Mouse (Mus musculus) heart, postnatal 0 days (tissue): ENCODE results near the gene Slf2. TPM values are rescaled to one million over a fixed set of nuclear protein-coding genes. Genes with fewer than 3 reads are reported as not detected.

Experiments
- ATAC-seq: fragments of 200-750 bp; cut with Nextera tagmentation; 2 replicates; pipeline ENCODE4 v1.8.0; 2017; ENCODE audit warnings: low read depth, moderate number of reproducible peaks, moderate library complexity; ENCODE audit not compliant: insufficient read depth
- DNase-seq: peaks from one replicate; pipeline ENCODE4 v3.0.0-alpha.2; 2016; ENCODE audit warnings: low spot score
- H3K27ac ChIP-seq: fragments of 300-500 bp; sonication (generic); 2 replicates; pipeline ENCODE4 v1.5.1; 2014; ENCODE audit warnings: low read depth, mild to moderate bottlenecking
- H3K27me3 ChIP-seq: fragments of 300-500 bp; sonication (generic); 2 replicates; pipeline ENCODE4 v1.6.1; 2014; ENCODE audit warnings: low read length, mixed read lengths; ENCODE audit not compliant: control insufficient read depth, insufficient read depth
- H3K36me3 ChIP-seq: fragments of 300-500 bp; sonication (generic); replicated peaks from 2 replicates; pipeline ENCODE4 v1.6.1; 2014; ENCODE audit warnings: low read length, mixed read lengths; ENCODE audit not compliant: control insufficient read depth, insufficient read depth
- H3K4me1 ChIP-seq: fragments of 300-500 bp; sonication (generic); 2 replicates; pipeline ENCODE4 v1.6.1; 2014; ENCODE audit warnings: antibody characterized with exemption; ENCODE audit not compliant: control insufficient read depth, insufficient read depth
- H3K4me2 ChIP-seq: fragments of 300-500 bp; sonication (generic); 2 replicates; pipeline ENCODE4 v1.6.1; 2014; ENCODE audit warnings: low read depth, mild to moderate bottlenecking, low read length, moderate library complexity
- H3K4me3 ChIP-seq: fragments of 300-500 bp; sonication (generic); 2 replicates; pipeline ENCODE4 v1.5.1; 2014; ENCODE audit warnings: low read depth, low read length
- H3K9ac ChIP-seq: fragments of 300-500 bp; sonication (generic); replicated peaks from 2 replicates; pipeline ENCODE4 v1.6.1; 2014; ENCODE audit warnings: low read depth, low read length, mixed read lengths
- H3K9me3 ChIP-seq: fragments of 300-500 bp; sonication (generic); replicated peaks from 2 replicates; pipeline ENCODE4 v1.6.1; 2016; ENCODE audit warnings: low read length; ENCODE audit not compliant: control insufficient read depth
- CTCF ChIP-seq: IDR thresholded peaks from 2 replicates; pipeline ENCODE4 v1.5.1; 2016; ENCODE audit warnings: antibody characterized with exemption, control low read depth, low read depth
- EP300 ChIP-seq: IDR thresholded peaks from 2 replicates; pipeline ENCODE4 v1.6.1; 2016; ENCODE audit warnings: antibody characterized with exemption, low read depth
- WGBS: fragments of 180-500 bp; shearing (Covaris S2); extraction: QIAGEN DNeasy Blood & Tissue Kit; methylation state at CpG from one replicate; pipeline ENCODE4 v1.1.7; 2014; 5-methylcytosine and 5-hydroxymethylcytosine counted together
- polyA plus RNA-seq: library from polyadenylated mRNA; unstranded; fragments of >200 nt; fragmentation: Nextera tagmentation; extraction: Ambion mirVana; gene quantifications from 2 replicates; pipeline ENCODE4 v1.2.1, GENCODE M21; 2015
- total RNA-seq: library from RNA; depleted of rRNA; stranded (reverse); fragments of >200 nt; gene quantifications from 2 replicates; pipeline ENCODE4 v1.2.3, GENCODE M21; 2014; ENCODE audit warnings: low replicate concordance

Slf2 gene
- total and polyA plus RNA-seq, 2 experiments from 2014 or later: 20.5 to 30.6 TPM

- H3K9me3 ChIP-seq: no peaks in the 10 kb centered on the region
- WGBS: 66% methylated on average over 6 of the region's 6 CpGs
- peak overlapping the region; percentile 97; the same call in 1 of the 2 replicates for H3K27ac ChIP-seq
- TF ChIP-seq EP300 (no peak), CTCF (no peak)
- DNase-seq: no peak
- no peak overlapping the region for H3K9ac ChIP-seq
- H3K27me3 ChIP-seq: no peaks in the 10 kb centered on the region
- no peak overlapping the region for H3K4me3 ChIP-seq
- peaks cover 29% of the 10 kb centered on the region for H3K36me3 ChIP-seq
- H3K4me1 ChIP-seq: peaks cover 9% of the 10 kb centered on the region
- no peak for ATAC-seq
- H3K4me2 ChIP-seq: no peak overlapping the region
These were observed 82.8 kb downstream of the Slf2 start for GRCm38 (mm10) chr19:45013581-45014225.

- no peaks in the 10 kb centered on the region for H3K9me3 ChIP-seq
- H3K27me3 ChIP-seq: no peaks in the 10 kb centered on the region
- H3K36me3 ChIP-seq: peaks cover 29% of the 10 kb centered on the region
- H3K4me3 ChIP-seq: peak within 1 kb of the TSS; percentile 73
- DNase-seq (peak; percentile 17), ATAC-seq (no peak)
- peak within 1 kb of the TSS; percentile 91 for H3K4me2 ChIP-seq
- H3K4me1 ChIP-seq: peaks cover 9% of the 10 kb centered on the region
- TF ChIP-seq EP300 (no peak), CTCF (no peak)
- peak within 1 kb of the TSS; percentile 94 for H3K9ac ChIP-seq
- H3K27ac ChIP-seq: peak within 1 kb of the TSS; percentile 97
- WGBS: 11% methylated on average over 10 of the region's 10 CpGs
These were observed 83.5 kb downstream of the Slf2 start, which contains the start of gene Lzts2 for GRCm38 (mm10) chr19:45014335-45014971. Gene Lzts2, plus strand, starts transcription at chr19:45014414.

GRCm38 (mm10) chr19:45014981-45015402, 84.0 kb downstream of the Slf2 start:
- Histone ChIP-seq H3K4me3 (peak overlapping the region; percentile 73), H3K27me3 (no peaks in the 10 kb centered on the region), H3K4me2 (peak overlapping the region; percentile 91), H3K9me3 (no peaks in the 10 kb centered on the region), H3K36me3 (peaks cover 24% of the 10 kb centered on the region), H3K27ac (peak overlapping the region; percentile 97), H3K9ac (peak overlapping the region; percentile 94), H3K4me1 (peaks cover 9% of the 10 kb centered on the region)
- TF ChIP-seq EP300 (no peak), CTCF (no peak)
- under 1% methylated on average over 25 of the region's 25 CpGs for WGBS
- DNase-seq (peak; percentile 47), ATAC-seq (peak; percentile 3; the same call in 1 of the 2 replicates)

GRCm38 (mm10) chr19:45015518-45016281, 84.7 kb downstream of the Slf2 start:
- ATAC-seq: no peak
- Histone ChIP-seq H3K4me1 (peaks cover 15% of the 10 kb centered on the region), H3K36me3 (peaks cover 17% of the 10 kb centered on the region), H3K9ac (peak overlapping the region; percentile 94), H3K9me3 (no peaks in the 10 kb centered on the region), H3K4me3 (peak overlapping the region; percentile 73), H3K4me2 (peak overlapping the region; percentile 91), H3K27ac (peak overlapping the region; percentile 97), H3K27me3 (no peaks in the 10 kb centered on the region)
- WGBS: under 1% methylated on average over 34 of the region's 34 CpGs
- no peak for TF ChIP-seq EP300
- TF ChIP-seq CTCF: no peak
- DNase-seq: peak; percentile 45
